Mouse (Mus musculus): Measurements from ENCODE around the gene Ubc. TPM values are rescaled to one million over a fixed set of nuclear protein-coding genes. Genes with fewer than 3 reads are reported as not detected.
"Not testable (repeated sequence)": the region's sequence is repeated elsewhere in the genome, so short reads cannot be mapped to it uniquely, and the experiment has no call there.

The Ubc gene
- 957 and 1,129 TPM in 2 replicates for polyA plus RNA-seq (2016; fragmentation: Nextera tagmentation; extraction: Ambion mirVana)

DNA sequence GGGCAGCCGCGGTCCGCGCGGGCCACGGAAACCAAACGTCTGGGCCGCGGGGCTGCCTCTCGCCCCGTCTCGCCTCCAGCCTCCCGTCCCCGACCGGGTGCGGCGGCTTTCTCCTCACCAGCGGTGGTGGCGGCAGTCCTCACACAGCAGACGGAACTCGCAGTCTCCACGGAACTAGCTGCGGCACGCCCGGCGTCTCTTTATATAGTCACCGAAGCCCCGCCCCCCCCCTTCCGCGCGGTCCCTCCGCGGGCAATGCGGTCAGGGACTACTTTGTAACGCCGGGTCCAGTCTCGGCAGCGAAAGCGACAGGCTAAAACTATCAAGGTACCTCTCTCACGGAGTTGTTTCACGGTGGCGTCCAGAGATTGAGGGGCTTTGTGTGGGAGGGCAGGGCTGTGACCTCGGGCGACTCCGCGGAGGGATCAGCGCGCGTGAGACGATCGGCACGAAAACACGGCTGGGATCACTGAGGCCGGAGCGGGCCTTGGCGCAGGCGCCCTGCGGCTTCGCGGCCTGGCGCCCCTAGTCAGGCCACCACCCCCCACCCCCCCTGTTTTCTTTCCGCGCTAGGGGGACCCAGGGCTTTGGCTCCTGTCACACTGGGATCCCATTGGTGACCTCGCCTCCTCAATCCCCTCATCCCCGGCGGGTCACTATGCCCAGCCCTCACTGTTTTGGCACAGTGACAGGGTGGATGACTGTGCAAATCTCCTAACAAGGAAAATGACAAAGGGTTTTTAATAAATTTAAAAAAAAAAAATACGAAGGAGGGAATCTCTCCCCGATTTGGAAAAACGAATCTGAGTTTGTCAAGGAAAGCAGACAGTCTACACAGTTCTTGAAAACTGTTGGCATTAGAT, at the start of gene Ubc:
Gene Ubc, minus strand, starts transcription at position 624 of the 863 bp plus-strand sequence.
- peak within 1 kb of the TSS; percentile 99 for H3K4me3 ChIP-seq
- no peaks in the 10 kb centered on the region for H3K9me3 ChIP-seq (replicated peaks)
- H3K4me1 ChIP-seq = peaks cover 49% of the 10 kb centered on the region
- WGBS = 1% methylated on average over 68 of the region's 69 CpGs
- peak within 1 kb of the TSS; percentile 100 for H3K27ac ChIP-seq (replicated peaks)
- peaks cover 25% of the 10 kb centered on the region for H3K36me3 ChIP-seq
- no peaks in the 10 kb centered on the region for H3K27me3 ChIP-seq (ENCODE audit: low read depth, poor library complexity, severe bottlenecking)
- DNase-seq (ENCODE audit: low spot score) = peak; percentile 89

DNA sequence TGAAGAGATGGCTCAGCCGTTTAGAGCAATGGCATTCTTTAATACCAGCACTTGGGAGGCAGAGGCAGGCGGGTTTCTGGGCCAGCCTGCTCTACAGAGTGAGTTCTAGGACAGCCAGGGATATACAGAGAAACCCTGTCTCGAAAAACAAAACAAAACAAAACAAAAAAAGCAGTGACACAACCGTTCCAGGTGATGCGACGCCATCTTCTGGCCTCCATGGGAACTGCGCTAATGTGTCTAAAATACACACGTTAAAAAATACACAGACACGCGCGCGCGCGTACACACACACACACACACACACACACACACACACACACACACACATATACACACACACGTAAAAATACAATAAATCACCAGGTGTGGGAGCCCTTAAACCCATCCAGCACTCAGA, 44.3 kb upstream of the Ubc start:
- 0 out of 2 replicates have a peak overlapping the region, but pooled peaks have one; percentile 6 for H3K27ac ChIP-seq (replicated peaks)
- WGBS = 59% methylated on average over 15 of the region's 15 CpGs
- not testable (repeated sequence) for H3K27me3 ChIP-seq (ENCODE audit: low read depth, poor library complexity, severe bottlenecking); DNase-seq (ENCODE audit: low spot score); H3K9me3 ChIP-seq (replicated peaks)
- peaks cover 12% of the 10 kb centered on the region for H3K4me1 ChIP-seq
- H3K4me3 ChIP-seq = peak overlapping the region; percentile 82
- H3K36me3 ChIP-seq = peaks cover 26% of the 10 kb centered on the region

DNA sequence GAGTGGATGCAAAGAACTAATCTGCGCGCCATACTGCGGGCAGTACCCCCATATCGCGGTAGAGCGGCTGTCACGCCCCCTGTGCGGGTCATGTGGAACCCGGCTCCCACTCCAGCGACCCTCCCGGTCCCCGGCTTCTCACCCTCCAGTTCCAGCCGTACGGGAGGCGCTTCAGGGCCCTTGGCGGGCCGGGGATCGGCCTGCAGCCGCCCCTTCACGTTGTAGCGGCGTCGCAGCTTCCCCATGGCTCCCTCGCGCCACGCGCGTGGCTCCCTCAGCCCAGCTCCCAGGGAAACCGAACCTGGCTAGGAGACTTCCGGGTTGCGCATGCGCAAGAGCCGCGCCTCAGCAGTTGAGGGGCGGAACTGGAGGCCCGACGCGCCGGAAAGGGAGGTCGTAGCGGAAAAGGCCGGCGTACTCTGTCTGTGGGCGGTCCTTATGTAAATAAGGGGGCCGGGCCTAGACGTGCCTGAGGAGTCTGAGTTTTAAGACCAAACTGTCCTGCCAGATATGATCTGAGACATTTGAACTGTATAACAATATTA, 43.9 kb upstream of the Ubc start, which contains the start of gene Dhx37:
Gene Dhx37, minus strand, starts transcription at position 329 of the 545 bp plus-strand sequence.
- Histone ChIP-seq H3K36me3 (peaks cover 31% of the 10 kb centered on the region), H3K27ac (replicated peaks) (peak within 1 kb of the TSS; percentile 88), H3K4me1 (peaks cover 12% of the 10 kb centered on the region), H3K9me3 (replicated peaks) (0 out of 2 replicates have a peak, but pooled peaks cover 4% of the 10 kb centered on the region), H3K4me3 (peak within 1 kb of the TSS; percentile 82), H3K27me3 (ENCODE audit: low read depth, poor library complexity, severe bottlenecking) (no peaks in the 10 kb centered on the region)
- DNase-seq (ENCODE audit: low spot score) = peak; percentile 95
- WGBS = under 1% methylated on average over 46 of the region's 46 CpGs

DNA sequence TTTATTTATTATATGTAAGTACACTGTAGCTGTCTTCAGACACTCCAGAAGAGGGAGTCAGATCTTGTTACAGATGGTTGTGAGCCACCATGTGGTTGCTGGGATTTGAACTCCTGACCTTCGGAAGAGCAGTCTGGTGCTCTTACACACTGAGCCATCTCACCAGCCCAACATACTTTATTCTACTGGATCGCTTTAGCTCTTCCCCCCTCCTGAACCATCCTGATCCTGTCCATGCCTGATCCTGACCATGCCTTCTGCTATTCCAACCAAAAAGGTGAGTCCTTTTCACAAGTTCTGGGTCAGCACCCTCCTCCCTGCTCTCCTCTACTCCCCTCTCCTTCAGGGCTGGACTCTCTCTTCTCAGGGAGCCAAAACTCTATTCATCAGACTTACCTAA, 42.3 kb upstream of the Ubc start:
- H3K9me3 ChIP-seq (replicated peaks); H3K4me3 ChIP-seq: not testable (repeated sequence)
- 89% methylated on average over 2 of the region's 2 CpGs for WGBS

DNA sequence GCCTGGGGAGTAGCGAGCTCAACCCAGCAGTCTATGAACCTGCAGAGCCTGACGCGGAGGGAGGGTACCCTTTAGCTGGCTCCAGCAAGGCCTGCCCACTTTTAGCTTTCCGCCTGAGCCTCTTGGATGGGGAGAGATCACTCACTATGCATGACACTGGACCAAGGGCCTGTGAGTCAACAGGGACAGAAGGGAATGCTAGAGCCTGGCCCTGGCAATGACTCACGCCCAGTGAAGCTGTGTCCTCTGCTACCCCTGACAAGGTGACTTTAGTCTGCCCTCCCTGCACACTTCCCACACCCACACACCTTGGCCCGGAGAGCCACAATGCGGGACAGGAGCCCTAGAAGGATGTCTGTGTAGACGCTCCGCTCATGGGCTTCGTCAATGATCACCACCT, 36.3 kb upstream of the Ubc start:
- 92% methylated on average over 10 of the region's 10 CpGs for WGBS
- Histone ChIP-seq H3K4me3 (no peak overlapping the region), H3K9me3 (replicated peaks) (no peaks in the 10 kb centered on the region), H3K27ac (replicated peaks) (no peak overlapping the region), H3K4me1 (no peaks in the 10 kb centered on the region), H3K36me3 (peaks cover 100% of the 10 kb centered on the region), H3K27me3 (ENCODE audit: low read depth, poor library complexity, severe bottlenecking) (no peaks in the 10 kb centered on the region)
- DNase-seq (ENCODE audit: low spot score) = no peak

More for the DNA sequence above, 42.3 kb upstream of the Ubc start:
- H3K36me3 ChIP-seq = peaks cover 47% of the 10 kb centered on the region
- DNase-seq (ENCODE audit: low spot score); H3K27ac ChIP-seq (replicated peaks); H3K27me3 ChIP-seq (ENCODE audit: low read depth, poor library complexity, severe bottlenecking): not testable (repeated sequence)
- H3K4me1 ChIP-seq = peaks cover 12% of the 10 kb centered on the region

GRCm38 (mm10) chr5:125425698-125426276, 35.8 kb upstream of the Ubc start:
- no peaks in the 10 kb centered on the region for H3K27me3 ChIP-seq (ENCODE audit: low read depth, poor library complexity, severe bottlenecking)
- no peaks in the 10 kb centered on the region for H3K9me3 ChIP-seq (replicated peaks)
- no peak overlapping the region for H3K4me3 ChIP-seq
- DNase-seq (ENCODE audit: low spot score) = no peak
- no peaks in the 10 kb centered on the region for H3K4me1 ChIP-seq
- no peak overlapping the region for H3K27ac ChIP-seq (replicated peaks)
- WGBS = 93% methylated on average over 10 of the region's 10 CpGs
- H3K36me3 ChIP-seq = peaks cover 100% of the 10 kb centered on the region

DNA sequence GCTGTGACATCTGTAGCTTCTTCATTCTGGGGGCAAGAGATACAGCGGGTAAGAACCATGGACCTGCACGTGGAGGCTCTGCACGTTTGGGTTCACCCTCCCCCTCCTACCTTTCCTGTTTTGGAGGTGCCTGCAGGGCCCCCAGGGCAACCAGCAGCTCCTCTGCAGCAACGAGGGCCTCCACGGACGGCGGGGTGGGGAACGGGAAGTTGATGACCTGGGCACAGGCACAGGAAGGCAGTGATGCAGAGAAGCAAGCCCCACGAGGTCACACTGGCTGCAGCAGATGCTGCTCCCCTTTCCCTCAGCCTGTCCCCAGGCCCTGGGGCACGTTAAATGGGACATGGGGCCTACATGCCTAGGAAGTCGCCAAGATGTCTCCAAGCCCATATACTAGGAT, 29.1 kb upstream of the Ubc start:
- whole genome bisulfite sequencing = 89% methylated on average over 11 of the region's 11 CpGs
- DNase-seq (ENCODE audit: low spot score) = no peak
- no peaks in the 10 kb centered on the region for H3K27me3 ChIP-seq (ENCODE audit: low read depth, poor library complexity, severe bottlenecking)
- H3K4me3 ChIP-seq = no peak overlapping the region
- H3K9me3 ChIP-seq (replicated peaks) = no peaks in the 10 kb centered on the region
- H3K4me1 ChIP-seq = no peaks in the 10 kb centered on the region
- no peak overlapping the region for H3K27ac ChIP-seq (replicated peaks)
- peaks cover 100% of the 10 kb centered on the region for H3K36me3 ChIP-seq

DNA sequence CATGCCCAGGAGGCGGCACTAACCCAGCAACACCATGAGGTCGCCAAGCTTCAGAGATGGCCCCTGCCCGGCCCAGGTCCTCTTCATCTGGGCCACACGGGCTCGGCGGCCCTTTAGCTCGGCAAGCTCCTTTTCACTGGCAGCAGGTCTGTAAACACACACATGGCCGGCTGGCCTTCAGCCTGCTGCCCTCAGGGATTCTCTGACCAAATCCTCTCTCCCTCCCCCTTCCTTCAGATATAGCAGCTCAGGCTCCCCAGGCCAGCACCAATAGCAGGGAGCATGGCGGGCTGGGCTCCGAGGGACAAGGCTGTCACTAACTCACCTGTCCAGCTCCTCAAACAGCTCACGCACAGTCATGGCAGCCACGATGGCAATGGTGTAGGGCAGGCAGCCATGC, 28.6 kb upstream of the Ubc start:
- Histone ChIP-seq H3K27me3 (ENCODE audit: low read depth, poor library complexity, severe bottlenecking) (no peaks in the 10 kb centered on the region), H3K4me1 (no peaks in the 10 kb centered on the region), H3K27ac (replicated peaks) (no peak overlapping the region), H3K9me3 (replicated peaks) (no peaks in the 10 kb centered on the region), H3K4me3 (no peak overlapping the region), H3K36me3 (peaks cover 100% of the 10 kb centered on the region)
- 91% methylated on average over 12 of the region's 12 CpGs for WGBS
- no peak for DNase-seq (ENCODE audit: low spot score)

- peaks cover 87% of the 10 kb centered on the region for H3K36me3 ChIP-seq
- no peak overlapping the region for H3K4me3 ChIP-seq
- no peaks in the 10 kb centered on the region for H3K4me1 ChIP-seq
- no peak for DNase-seq (ENCODE audit: low spot score)
- 93% methylated on average over 8 of the region's 8 CpGs for WGBS
- H3K27ac ChIP-seq (replicated peaks) = no peak overlapping the region
- no peaks in the 10 kb centered on the region for H3K27me3 ChIP-seq (ENCODE audit: low read depth, poor library complexity, severe bottlenecking)
- H3K9me3 ChIP-seq (replicated peaks) = no peaks in the 10 kb centered on the region
Observed at GRCm38 (mm10) chr5:125416183-125416582, 26.2 kb upstream of the Ubc start.

- Histone ChIP-seq H3K27ac (replicated peaks) (no peak overlapping the region), H3K36me3 (peaks cover 62% of the 10 kb centered on the region)
Observed at GRCm38 (mm10) chr5:125413763-125414162, 23.8 kb upstream of the Ubc start.

DNA sequence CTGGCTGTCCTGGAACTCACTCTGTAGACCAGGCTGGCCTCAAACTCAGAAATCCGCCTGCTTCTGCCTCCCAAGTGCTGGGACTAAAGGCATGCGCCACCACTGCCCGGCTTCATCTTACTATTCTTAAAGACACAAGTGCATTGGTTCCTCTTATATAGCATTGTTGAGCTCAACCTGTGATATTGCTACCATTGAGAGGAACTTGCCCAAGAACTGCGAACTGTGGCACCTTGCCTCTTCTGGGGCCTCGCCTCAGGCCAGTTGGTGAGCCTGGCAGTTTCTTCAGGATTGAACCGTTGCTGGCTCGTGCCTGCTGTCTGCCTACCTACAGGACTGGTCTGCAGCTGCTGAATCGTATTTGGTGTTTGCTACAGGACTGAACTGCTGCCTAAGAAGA, 22.5 kb upstream of the Ubc start:
- H3K4me3 ChIP-seq; H3K9me3 ChIP-seq (replicated peaks); DNase-seq (ENCODE audit: low spot score); H3K27me3 ChIP-seq (ENCODE audit: low read depth, poor library complexity, severe bottlenecking); H3K27ac ChIP-seq (replicated peaks): not testable (repeated sequence)
- peaks cover 50% of the 10 kb centered on the region for H3K36me3 ChIP-seq
- WGBS = 91% methylated on average over 8 of the region's 8 CpGs
- H3K4me1 ChIP-seq = peaks cover 21% of the 10 kb centered on the region

More at GRCm38 (mm10) chr5:125413763-125414162, 23.8 kb upstream of the Ubc start:
- H3K9me3 ChIP-seq (replicated peaks) = no peaks in the 10 kb centered on the region
- peaks cover 11% of the 10 kb centered on the region for H3K4me1 ChIP-seq
- DNase-seq (ENCODE audit: low spot score) = no peak
- H3K4me3 ChIP-seq = no peak overlapping the region
- WGBS = 93% methylated on average over 4 of the region's 4 CpGs
- no peaks in the 10 kb centered on the region for H3K27me3 ChIP-seq (ENCODE audit: low read depth, poor library complexity, severe bottlenecking)

DNA sequence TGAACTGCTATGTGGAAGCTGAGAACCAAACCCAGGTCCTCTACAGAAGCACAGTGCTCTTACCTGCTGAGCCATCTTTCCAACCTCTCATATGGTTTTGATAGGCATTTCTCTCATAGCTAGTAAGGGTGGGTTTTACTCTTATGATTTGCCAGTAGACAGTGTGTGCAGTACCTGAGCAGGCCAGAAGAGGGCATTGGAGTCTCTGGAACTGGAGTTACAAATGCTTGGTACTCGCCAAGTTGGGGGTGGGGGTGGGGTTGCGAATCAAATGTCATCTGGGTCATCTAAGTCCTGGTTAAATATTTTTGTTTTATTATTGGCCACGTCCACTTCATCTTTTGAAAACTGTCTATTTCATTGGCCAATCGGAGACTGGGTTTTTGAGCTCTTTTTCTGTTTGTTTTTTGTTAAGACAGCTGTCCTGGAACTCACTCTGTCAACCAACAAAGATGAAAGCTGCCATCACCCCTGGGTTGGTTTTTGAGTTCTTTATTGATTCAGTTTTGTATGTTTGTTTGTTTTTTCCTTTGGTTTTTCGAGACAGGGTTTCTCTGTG, 22.0 kb upstream of the Ubc start:
- Histone ChIP-seq H3K4me1 (peaks cover 26% of the 10 kb centered on the region), H3K36me3 (peaks cover 45% of the 10 kb centered on the region), H3K4me3 (no peak overlapping the region), H3K27ac (replicated peaks) (no peak overlapping the region), H3K9me3 (replicated peaks) (no peaks in the 10 kb centered on the region), H3K27me3 (ENCODE audit: low read depth, poor library complexity, severe bottlenecking) (no peaks in the 10 kb centered on the region)
- peak; percentile 68 for DNase-seq (ENCODE audit: low spot score)
- 55% methylated on average over 5 of the region's 5 CpGs for WGBS
